Mouse (Mus musculus) megakaryocyte, embryonic 14.5 days (primary cell): Measurements from ENCODE around the gene Syndig1l. TPM values are rescaled to one million over a fixed set of nuclear protein-coding genes. Genes with fewer than 3 reads are reported as not detected.

Source experiments
- H3K27me3 ChIP-seq: replicated peaks from 2 replicates; pipeline ENCODE3; 2012; ENCODE audit warnings: inconsistent platforms
- H3K36me3 ChIP-seq: replicated peaks from 2 replicates; pipeline ENCODE3; 2012; ENCODE audit warnings: low read length, inconsistent platforms, mixed read lengths
- H3K4me1 ChIP-seq: 2 replicates; pipeline ENCODE4 v1.6.1; 2012; ENCODE audit warnings: inconsistent platforms
- H3K4me3 ChIP-seq: replicated peaks from 2 replicates; pipeline ENCODE3; 2012; ENCODE audit warnings: moderate library complexity, mild to moderate bottlenecking, inconsistent platforms
- H3K9me3 ChIP-seq: 2 replicates; pipeline ENCODE4 v1.6.1; 2012; ENCODE audit warnings: inconsistent platforms
- FLI1 ChIP-seq: IDR thresholded peaks from 2 replicates; pipeline ENCODE4 v1.6.1; 2012; ENCODE audit warnings: low read length, inconsistent platforms, mixed read lengths
- GATA1 ChIP-seq: IDR thresholded peaks from 3 replicates; pipeline ENCODE4 v1.6.1; 2012; ENCODE audit warnings: mixed read lengths, low read length, inconsistent platforms, borderline replicate concordance
- polyA plus RNA-seq: library from polyadenylated mRNA; stranded (reverse); fragments of >175 nt; gene quantifications from 2 replicates; pipeline ENCODE4 v1.2.3, GENCODE M21; 2012; ENCODE audit warnings: low replicate concordance; ENCODE audit not compliant: insufficient read depth

Syndig1l gene
- polyA plus RNA-seq, 1 experiment = not detected

- no peak for TF ChIP-seq GATA1
- no peak for TF ChIP-seq FLI1
- H3K4me3 ChIP-seq = no peak overlapping the region
- peaks cover 6% of the 10 kb centered on the region; the same call in 1 of the 2 replicates for H3K9me3 ChIP-seq
- no peaks in the 10 kb centered on the region for H3K36me3 ChIP-seq
- H3K4me1 ChIP-seq = peaks cover 9% of the 10 kb centered on the region
- H3K27me3 ChIP-seq = peaks cover 75% of the 10 kb centered on the region
Observed at GRCm38 (mm10) chr12:84676011-84676410, 22.6 kb downstream of the Syndig1l start.

DNA sequence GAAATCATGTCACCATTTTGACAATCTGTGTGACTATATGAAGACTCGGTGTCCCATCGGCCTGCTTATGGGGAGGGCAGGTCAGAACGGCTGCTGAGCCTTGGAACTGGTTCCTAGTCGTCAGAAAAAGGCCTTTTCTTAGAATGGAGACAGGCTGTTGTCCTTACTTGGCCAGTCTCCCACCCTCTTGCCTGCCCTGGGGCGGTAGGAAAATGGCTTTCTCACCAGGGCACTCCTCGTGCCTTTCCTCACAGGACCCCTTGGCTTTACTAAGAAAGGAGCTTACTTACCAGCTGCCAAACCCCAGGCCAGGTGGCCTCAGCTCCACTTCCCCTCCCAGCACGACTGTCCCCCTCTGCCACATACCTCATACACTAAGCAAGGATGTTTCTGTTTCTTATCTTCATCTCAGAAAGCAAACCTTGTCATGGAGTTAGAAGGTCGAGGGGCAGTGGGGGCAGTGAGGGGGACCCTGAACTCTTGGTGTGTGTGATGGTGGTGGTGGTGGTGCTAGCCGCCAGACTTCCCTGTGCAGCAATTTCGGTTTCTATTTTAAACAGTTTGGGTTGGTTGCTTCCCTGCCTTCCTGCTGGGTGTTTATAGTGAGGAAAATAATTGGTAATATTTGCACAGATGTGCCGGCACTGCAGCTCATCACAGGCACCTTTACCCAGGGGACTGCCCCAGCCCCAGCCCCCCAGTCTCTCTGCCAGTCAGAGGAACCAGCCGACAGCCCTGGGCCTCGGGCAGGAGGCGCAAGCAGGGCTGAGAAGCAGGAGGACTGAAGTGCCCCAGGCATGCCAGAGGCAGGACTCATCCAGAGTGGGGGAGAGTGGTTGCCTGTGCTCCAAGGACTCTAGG, 23.7 kb downstream of the Syndig1l start:
- peak overlapping the region; percentile 83 for H3K4me3 ChIP-seq

GRCm38 (mm10) chr12:84671646-84672045, 27.0 kb downstream of the Syndig1l start:
- TF ChIP-seq GATA1 = no peak
- no peak for TF ChIP-seq FLI1

More for the DNA sequence above, 23.7 kb downstream of the Syndig1l start:
- Histone ChIP-seq H3K4me1 (peaks cover 9% of the 10 kb centered on the region), H3K9me3 (peaks cover 9% of the 10 kb centered on the region), H3K36me3 (no peaks in the 10 kb centered on the region), H3K27me3 (peaks cover 64% of the 10 kb centered on the region)
- TF ChIP-seq FLI1 (no peak), GATA1 (no peak)

GRCm38 (mm10) chr12:84670555-84670954, 28.1 kb downstream of the Syndig1l start:
- peaks cover 9% of the 10 kb centered on the region for H3K9me3 ChIP-seq
- peaks cover 36% of the 10 kb centered on the region for H3K27me3 ChIP-seq
- H3K4me1 ChIP-seq = peaks cover 9% of the 10 kb centered on the region
- TF ChIP-seq GATA1 = no peak
- no peak for TF ChIP-seq FLI1
- H3K4me3 ChIP-seq = no peak overlapping the region
- H3K36me3 ChIP-seq = no peaks in the 10 kb centered on the region

More at GRCm38 (mm10) chr12:84671646-84672045, 27.0 kb downstream of the Syndig1l start:
- Histone ChIP-seq H3K27me3 (peaks cover 44% of the 10 kb centered on the region), H3K9me3 (peaks cover 9% of the 10 kb centered on the region), H3K4me3 (no peak overlapping the region), H3K36me3 (no peaks in the 10 kb centered on the region), H3K4me1 (peaks cover 9% of the 10 kb centered on the region)

DNA sequence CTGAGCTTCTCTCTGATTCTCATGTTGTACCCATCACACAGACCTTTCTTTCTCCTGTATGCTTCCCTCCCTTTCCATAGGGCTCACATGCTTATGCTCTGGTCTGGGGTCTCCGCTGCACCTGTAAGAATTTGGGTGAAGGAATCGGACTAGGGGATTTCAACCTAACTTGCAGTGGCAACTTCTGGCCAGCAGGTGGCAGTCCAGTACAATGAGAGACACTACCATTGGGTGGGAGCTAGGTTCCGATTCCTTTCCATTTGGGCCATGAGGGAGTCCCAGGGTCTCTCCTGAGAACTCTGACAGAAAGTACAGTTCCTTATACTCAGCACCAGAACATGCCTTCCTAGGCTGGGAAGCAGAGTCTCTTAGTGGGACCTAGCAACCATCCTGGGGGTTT, 44.7 kb downstream of the Syndig1l start:
- Histone ChIP-seq H3K9me3 (no peaks in the 10 kb centered on the region), H3K36me3 (no peaks in the 10 kb centered on the region), H3K27me3 (peaks cover 61% of the 10 kb centered on the region), H3K4me3 (no peak overlapping the region), H3K4me1 (peaks cover 4% of the 10 kb centered on the region; the same call in 1 of the 2 replicates)
- TF ChIP-seq GATA1 (no peak), FLI1 (no peak)

- H3K9me3 ChIP-seq = no peaks in the 10 kb centered on the region
- no peak overlapping the region for H3K4me3 ChIP-seq
- no peaks in the 10 kb centered on the region for H3K36me3 ChIP-seq
- TF ChIP-seq FLI1 = no peak
- no peak for TF ChIP-seq GATA1
- peaks cover 4% of the 10 kb centered on the region; the same call in 1 of the 2 replicates for H3K4me1 ChIP-seq
- H3K27me3 ChIP-seq = peaks cover 55% of the 10 kb centered on the region
Observed at GRCm38 (mm10) chr12:84650234-84650633, 48.4 kb downstream of the Syndig1l start.

DNA sequence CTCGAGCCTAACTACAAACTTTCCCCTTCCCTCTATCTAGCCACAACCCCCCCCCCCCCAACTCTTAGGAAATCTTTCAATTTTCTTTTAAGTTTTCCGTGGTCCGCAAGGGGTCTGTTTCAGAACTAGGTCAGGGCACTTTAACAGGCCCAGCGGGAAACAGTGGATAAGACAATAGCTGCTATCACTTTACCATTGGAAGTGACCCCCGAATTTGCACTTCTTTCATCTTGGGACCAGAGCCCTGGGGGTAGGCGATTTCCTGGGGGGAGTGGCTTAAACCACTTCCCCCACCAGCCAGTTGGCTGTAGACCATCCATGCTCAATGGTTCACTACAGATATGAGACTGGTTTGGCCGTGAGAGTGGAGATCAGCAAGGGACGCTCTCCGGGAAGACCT, 58.0 kb downstream of the Syndig1l start, which contains the start of gene Vrtn:
Vrtn (plus strand) TSS at position 366 of the 400 bp plus-strand sequence.
- Histone ChIP-seq H3K9me3 (peaks cover 7% of the 10 kb centered on the region), H3K27me3 (peaks cover 65% of the 10 kb centered on the region), H3K4me3 (peak within 1 kb of the TSS; percentile 64), H3K36me3 (no peaks in the 10 kb centered on the region), H3K4me1 (peaks cover 32% of the 10 kb centered on the region)
- no peak for TF ChIP-seq GATA1
- no peak for TF ChIP-seq FLI1

GRCm38 (mm10) chr12:84640253-84640652, 58.4 kb downstream of the Syndig1l start:
- Histone ChIP-seq H3K4me3 (no peak overlapping the region), H3K9me3 (peaks cover 7% of the 10 kb centered on the region), H3K27me3 (peaks cover 65% of the 10 kb centered on the region), H3K36me3 (no peaks in the 10 kb centered on the region), H3K4me1 (peaks cover 32% of the 10 kb centered on the region)
- no peak for TF ChIP-seq GATA1
- no peak for TF ChIP-seq FLI1

DNA sequence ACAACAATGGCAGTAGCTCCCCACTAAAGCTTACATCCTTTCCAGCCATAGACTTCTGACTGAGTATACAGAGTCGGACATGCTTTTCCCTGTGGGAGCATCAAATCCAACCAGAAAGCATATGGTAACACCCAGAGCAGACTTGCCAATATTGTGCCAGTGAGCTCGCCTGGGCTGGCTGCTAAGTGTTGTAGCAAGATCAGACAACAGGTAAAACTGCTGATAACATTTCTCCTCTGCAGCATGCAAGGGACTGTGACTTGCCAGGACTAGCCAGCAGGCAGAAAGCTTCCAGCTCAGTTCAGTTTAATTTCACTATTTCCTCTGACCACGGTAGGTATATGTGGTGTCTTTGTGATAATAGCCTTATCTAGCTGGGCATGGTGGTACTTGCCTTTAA, 66.8 kb downstream of the Syndig1l start:
- H3K9me3 ChIP-seq = no peaks in the 10 kb centered on the region
- TF ChIP-seq GATA1 (no peak), FLI1 (no peak)
- no peaks in the 10 kb centered on the region; the same call in 1 of the 2 replicates for H3K4me1 ChIP-seq
- no peak overlapping the region for H3K4me3 ChIP-seq
- H3K27me3 ChIP-seq = peaks cover 26% of the 10 kb centered on the region
- no peaks in the 10 kb centered on the region for H3K36me3 ChIP-seq

Other genes starting within 250 kb of the Syndig1l start
- gene Aldh6a1, start 247.8 kb downstream of the Syndig1l start, polyA plus RNA-seq = 0.53 and 1.5 TPM in 2 replicates
- 0.60 TPM in 1 of 2 replicates, not detected in the other for gene Lin52, start 247.4 kb downstream of the Syndig1l start, polyA plus RNA-seq
- not detected in 2 replicates for gene Vsx2, start 129.1 kb downstream of the Syndig1l start, polyA plus RNA-seq
- gene Abcd4, start 81.4 kb downstream of the Syndig1l start, polyA plus RNA-seq = 1.2 TPM in 1 of 2 replicates, not detected in the other
- not detected in 2 replicates for gene Vrtn, start 57.8 kb downstream of the Syndig1l start, polyA plus RNA-seq
- 34.2 and 286 TPM in 2 replicates for gene Npc2, start 74.3 kb upstream of the Syndig1l start, polyA plus RNA-seq
- gene Isca2, start 74.4 kb upstream of the Syndig1l start, polyA plus RNA-seq = 35.5 and 39.1 TPM in 2 replicates
- 1.8 and 16.4 TPM in 2 replicates for gene Ltbp2, start 177.7 kb upstream of the Syndig1l start, polyA plus RNA-seq